Mouse (Mus musculus): ENCODE measurements at regions not wholly inside any gene's neighbourhood (a gene's known extent, or its start where the extent isn't known, plus 50 kb on each side); places are given as distances from the start of the nearest gene placed in this dataset.

DNA sequence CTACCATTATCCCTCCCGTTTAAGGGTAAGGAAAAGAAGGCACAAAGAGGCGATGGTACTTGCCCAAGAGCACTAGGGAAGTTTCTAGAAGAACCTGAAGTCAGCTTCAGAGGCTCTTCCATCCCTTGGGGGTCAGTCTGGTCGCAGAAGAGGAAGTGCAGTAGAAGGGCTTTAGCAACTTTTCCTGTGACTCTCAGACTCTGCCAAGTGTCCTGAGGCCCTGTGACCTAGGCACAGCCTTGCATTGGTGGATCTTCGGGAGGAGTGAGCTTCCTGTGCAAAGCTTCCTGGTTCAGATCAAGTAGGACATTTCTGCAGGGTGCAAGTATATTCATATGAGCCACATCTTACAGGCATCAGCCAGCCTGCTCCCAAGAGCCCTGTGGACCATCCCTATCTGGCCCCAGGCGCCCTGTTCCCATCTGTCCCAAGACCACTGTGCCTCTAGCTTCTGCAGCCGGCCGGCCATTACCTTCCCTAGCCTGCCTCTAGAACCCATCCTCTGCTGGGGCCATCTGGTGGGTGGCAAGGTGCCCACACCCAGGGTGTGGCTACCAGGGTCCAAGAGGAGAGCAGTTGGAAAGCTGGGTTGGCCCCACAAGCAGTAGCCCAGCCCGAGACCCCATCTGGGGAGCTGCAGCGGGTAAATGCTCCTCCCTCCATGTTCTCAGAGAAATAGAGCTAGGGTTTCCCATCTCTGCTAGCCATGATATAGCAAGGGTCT, 72.4 kb upstream of the Lhx1 start:
- no peak for TF ChIP-seq CTCF (IDR thresholded peaks at IDR 0.05; ENCODE audit: low read depth, low read length)
- TF ChIP-seq POLR2A (IDR thresholded peaks at IDR 0.05; ENCODE audit: borderline replicate concordance, low read depth, low read length), result no peak
